Mouse (Mus musculus) myocyte (in vitro differentiated cells): ENCODE data around the gene Olfr520.

Experiments used
- CEBPB ChIP-seq: IDR thresholded peaks from 2 replicates; pipeline ENCODE4 v1.6.1; 2011; ENCODE audit warnings: mild to moderate bottlenecking, moderate library complexity; ENCODE audit not compliant: poor library complexity, insufficient read depth, severe bottlenecking
- E2F4 ChIP-seq: IDR thresholded peaks from one replicate; pipeline ENCODE4 v1.6.1; 2011; ENCODE audit warnings: mild to moderate bottlenecking, control low read depth, moderate library complexity; ENCODE audit not compliant: insufficient read depth
- MAX ChIP-seq: IDR thresholded peaks from one replicate; pipeline ENCODE4 v1.6.1; 2011; ENCODE audit warnings: low read depth, mild to moderate bottlenecking, control low read depth
- MYOD1 ChIP-seq, 3 experiments: IDR thresholded peaks; one replicate each; pipeline ENCODE4 v1.6.1; 2011; ENCODE audit warnings: control low read depth in 2 of 3, low read depth in 2 of 3, mild to moderate bottlenecking in 2 of 3, moderate library complexity in 1 of 3; ENCODE audit not compliant: insufficient read length in 2 of 3, control insufficient read depth in 1 of 3
- MYOG ChIP-seq, 3 experiments: IDR thresholded peaks; one replicate each; pipeline ENCODE4 v1.6.1; 2011; ENCODE audit warnings: control low read depth in 2 of 3, low read depth in 2 of 3, mild to moderate bottlenecking in 2 of 3; ENCODE audit not compliant: insufficient read length in 2 of 3, control insufficient read depth in 1 of 3, insufficient read depth in 1 of 3
- POLR2A ChIP-seq: IDR thresholded peaks from one replicate; pipeline ENCODE4 v1.6.1; 2011; ENCODE audit warnings: low read depth, mild to moderate bottlenecking, control low read depth, moderate library complexity; ENCODE audit not compliant: insufficient read length
- POLR2AphosphoS2 ChIP-seq: IDR thresholded peaks from one replicate; pipeline ENCODE4 v1.6.1; 2011; ENCODE audit warnings: low read depth, control low read depth; ENCODE audit not compliant: insufficient read length
- REST ChIP-seq: IDR thresholded peaks from one replicate; pipeline ENCODE4 v1.6.1; 2011; ENCODE audit warnings: mild to moderate bottlenecking, control low read depth, moderate library complexity; ENCODE audit not compliant: insufficient read depth, insufficient read length
- TCF3 ChIP-seq: IDR thresholded peaks from one replicate; pipeline ENCODE4 v1.6.1; 2011; ENCODE audit warnings: low read depth, control low read depth; ENCODE audit not compliant: insufficient read length

GRCm38 (mm10) chr7:99680771-99681170 lies 49.3 kb upstream of the Olfr520 start:
- TF ChIP-seq POLR2A = no peak
- TF ChIP-seq CEBPB = no peak
- no peak for TF ChIP-seq POLR2AphosphoS2
- no peak for TF ChIP-seq MYOD1 (IDR thresholded peaks at IDR 0.05; ENCODE audit: control insufficient read depth in 1 of 3, insufficient read length in 2 of 3, low read depth in 2 of 3)
- no peak for TF ChIP-seq REST
- TF ChIP-seq TCF3 = no peak
- TF ChIP-seq MYOG (IDR thresholded peaks at IDR 0.05; ENCODE audit: control insufficient read depth in 1 of 3, insufficient read depth in 1 of 3, insufficient read length in 2 of 3, low read depth in 2 of 3) = no peak
- TF ChIP-seq MAX = no peak
- no peak for TF ChIP-seq E2F4
